Mouse (Mus musculus): ENCODE data around the gene Ece2. TPM values are rescaled to one million over a fixed set of nuclear protein-coding genes. Genes with fewer than 3 reads are reported as not detected.

The Ece2 gene
- total RNA-seq, 2 experiments from 2014 or later = 24.7 to 28.9 TPM

- H3K27ac ChIP-seq = peak overlapping the region; percentile 79
- intact Hi-C loops (cut with DNase I) = loop anchor here (2.0 kb wide), 1 partner anchor 22 kb away; the partner anchor contains the start of gene Psmd2
- H3K4me3 ChIP-seq = peak overlapping the region; percentile 65
- no peak for TF ChIP-seq CTCF (IDR thresholded peaks at IDR 0.05)
- DNase-seq (ENCODE audit: extremely low spot score in 1 of 2, low spot score in 2 of 2) = peak; percentile 54
Observed at GRCm38 (mm10) chr16:20672965-20673705, 43.5 kb downstream of the Ece2 start.

- intact Hi-C loops (cut with DNase I) = loop anchor here (2.0 kb wide), 1 partner anchor 23 kb away; the partner anchor contains the start of gene Psmd2
- peak overlapping the region; percentile 79 for H3K27ac ChIP-seq
- H3K4me3 ChIP-seq = peak overlapping the region; percentile 65
- DNase-seq (ENCODE audit: extremely low spot score in 1 of 2, low spot score in 2 of 2) = no peak
- no peak for TF ChIP-seq CTCF (IDR thresholded peaks at IDR 0.05)
Observed at GRCm38 (mm10) chr16:20673706-20674303, 44.2 kb downstream of the Ece2 start.

- no peak overlapping the region for H3K27ac ChIP-seq
- no peak for DNase-seq (ENCODE audit: extremely low spot score in 1 of 2, low spot score in 2 of 2)
- intact Hi-C loops (cut with DNase I) = no loop called here
- H3K4me3 ChIP-seq = no peak overlapping the region
- TF ChIP-seq CTCF (IDR thresholded peaks at IDR 0.05) = no peak
Observed at GRCm38 (mm10) chr16:20675213-20675612, 45.6 kb downstream of the Ece2 start.

GRCm38 (mm10) chr16:20676702-20677101, 47.1 kb downstream of the Ece2 start:
- no peak for DNase-seq (ENCODE audit: extremely low spot score in 1 of 2, low spot score in 2 of 2)
- H3K4me3 ChIP-seq = no peak overlapping the region
- H3K27ac ChIP-seq = no peak overlapping the region
- no peak; the same call in none of the 2 replicates for TF ChIP-seq CTCF (IDR thresholded peaks at IDR 0.05)
- intact Hi-C loops (cut with DNase I) = no loop called here

DNA sequence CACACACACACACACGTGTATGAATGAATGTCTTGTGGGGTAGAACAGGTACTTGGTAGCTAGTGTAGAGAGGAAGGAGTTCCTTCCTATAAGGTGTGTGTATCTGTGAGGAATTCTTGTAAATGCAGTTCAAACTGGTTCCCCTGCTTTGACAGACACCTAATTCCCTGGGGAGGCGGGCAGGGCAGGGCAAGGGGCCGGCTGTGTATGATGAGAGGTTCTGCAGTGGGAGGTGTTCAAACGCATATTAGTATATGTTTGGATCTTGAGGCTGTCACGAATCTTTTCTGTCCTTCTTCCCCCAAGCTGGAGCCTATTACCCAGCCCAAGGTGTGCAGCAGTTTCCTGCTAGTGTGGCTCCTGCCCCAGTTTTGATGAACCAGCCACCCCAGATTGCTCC, 47.8 kb downstream of the Ece2 start:
- DNase-seq (ENCODE audit: extremely low spot score in 1 of 2, low spot score in 2 of 2) = no peak
- no peak overlapping the region for H3K4me3 ChIP-seq
- no peak for TF ChIP-seq CTCF (IDR thresholded peaks at IDR 0.05)
- peak overlapping the region; percentile 53 for H3K27ac ChIP-seq
- intact Hi-C loops (cut with DNase I) = no loop called here

DNA sequence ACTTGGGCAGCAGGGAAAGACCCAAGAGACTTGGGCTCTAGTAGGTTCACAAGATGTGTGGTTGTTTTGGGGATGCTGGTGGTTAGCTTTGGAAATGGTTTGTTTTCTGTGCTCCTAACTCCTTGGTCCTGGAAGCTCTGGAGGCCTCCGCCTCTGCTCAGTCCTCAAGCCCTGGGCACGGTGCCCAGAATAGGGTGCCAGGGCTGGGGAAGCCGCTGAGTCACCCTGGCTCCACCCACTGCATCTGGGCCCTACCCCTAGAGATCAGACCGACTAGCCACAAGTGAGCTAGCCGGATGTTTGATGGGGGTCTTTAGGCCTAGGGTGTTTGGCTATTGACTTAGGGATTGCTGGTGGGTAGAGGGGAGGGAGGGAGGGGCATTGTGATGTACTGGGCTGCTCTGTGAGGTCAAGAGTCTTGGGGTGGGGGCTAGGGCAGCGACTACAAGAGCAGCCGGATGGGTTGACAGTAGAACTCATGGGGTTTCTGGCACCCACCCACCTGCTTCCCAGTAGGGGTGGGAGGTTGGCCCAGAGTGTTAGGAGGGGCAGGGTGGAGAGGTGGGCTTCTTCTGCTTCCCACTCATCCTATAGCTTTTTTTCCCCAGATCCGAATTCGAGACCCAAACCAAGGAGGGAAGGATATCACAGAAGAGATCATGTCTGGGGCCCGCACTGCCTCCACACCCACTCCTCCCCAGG, 48.5 kb downstream of the Ece2 start:
- intact Hi-C loops (cut with DNase I) = loop anchor here (2.0 kb wide), 1 partner anchor 15 kb away; the partner anchor contains the start of gene Fam131a
- DNase-seq (ENCODE audit: extremely low spot score in 1 of 2, low spot score in 2 of 2) = peak; percentile 76 to 80
- TF ChIP-seq CTCF (IDR thresholded peaks at IDR 0.05) = no peak
- H3K27ac ChIP-seq = peak overlapping the region; percentile 53
- no peak overlapping the region for H3K4me3 ChIP-seq

DNA sequence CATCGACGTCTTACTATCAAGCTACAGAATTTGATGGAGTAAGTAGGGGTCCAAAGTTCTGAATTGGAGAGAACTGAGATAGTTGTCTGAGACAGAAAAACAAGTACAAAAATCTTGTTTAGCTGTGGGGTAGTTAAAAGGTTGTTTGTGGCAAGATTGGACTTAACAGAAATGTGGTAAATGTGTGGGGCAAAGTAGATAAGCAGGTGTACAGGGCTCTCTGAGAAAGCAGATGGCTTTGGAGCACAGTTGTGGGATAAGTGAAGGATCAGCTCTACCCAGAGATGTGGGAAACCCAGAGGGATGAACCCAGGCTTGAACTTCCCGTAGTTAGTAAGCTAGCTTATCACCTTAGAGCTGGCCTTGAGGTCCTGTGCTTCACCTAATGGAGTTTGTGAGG, 61.1 kb downstream of the Ece2 start:
- no peak for TF ChIP-seq CTCF (IDR thresholded peaks at IDR 0.05)
- intact Hi-C loops (cut with DNase I) = no loop called here

DNA sequence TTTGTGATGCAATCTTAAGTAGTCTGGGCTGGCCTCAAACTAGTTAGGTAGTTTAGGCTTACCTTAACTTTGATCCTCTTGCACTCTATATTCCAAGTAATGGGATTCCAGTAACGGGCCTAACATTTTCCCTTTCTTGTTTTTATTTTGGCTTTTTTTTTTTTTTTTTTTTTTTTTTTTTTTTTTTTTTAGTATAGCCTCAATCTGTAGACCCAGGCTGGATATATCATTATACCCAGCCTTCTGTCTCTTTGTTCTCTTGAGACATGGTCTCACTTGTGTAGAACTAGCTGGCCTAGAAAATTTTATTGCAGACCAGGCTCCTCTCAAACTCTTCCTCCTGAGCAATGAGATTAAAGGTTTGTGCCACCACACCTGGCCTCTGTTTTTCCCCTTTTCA, 62.0 kb downstream of the Ece2 start:
- Histone ChIP-seq H3K4me3 (no peak overlapping the region), H3K27ac (no peak overlapping the region)
- no peak for TF ChIP-seq CTCF (IDR thresholded peaks at IDR 0.05)
- intact Hi-C loops (cut with DNase I) = loop anchor here (2.0 kb wide), 1 partner anchor 13 kb away; no protein-coding TSS in a partner anchor
- DNase-seq (ENCODE audit: extremely low spot score in 1 of 2, low spot score in 2 of 2) = no peak

More for the DNA sequence above, 61.1 kb downstream of the Ece2 start:
- Histone ChIP-seq H3K4me3 (no peak overlapping the region), H3K27ac (no peak overlapping the region)
- DNase-seq (ENCODE audit: extremely low spot score in 1 of 2, low spot score in 2 of 2) = no peak

- intact Hi-C loops (cut with DNase I) = loop anchor here (2.0 kb wide), 1 partner anchor 14 kb away; no protein-coding TSS in a partner anchor
- Histone ChIP-seq H3K4me3 (peak overlapping the region; percentile 72; the same call in 1 of the 2 replicates), H3K27ac (peak overlapping the region; percentile 88)
- no peak for TF ChIP-seq CTCF (IDR thresholded peaks at IDR 0.05)
- peak in 1 of 2 experiments; percentile 26 for DNase-seq (ENCODE audit: extremely low spot score in 1 of 2, low spot score in 2 of 2)
Observed at GRCm38 (mm10) chr16:20692241-20692965, 62.8 kb downstream of the Ece2 start.

- Histone ChIP-seq H3K27ac (peak within 1 kb of the TSS; percentile 88), H3K4me3 (peak within 1 kb of the TSS; percentile 72)
- intact Hi-C loops (cut with DNase I) = loop anchor here (2.0 kb wide), 1 partner anchor 14 kb away; no protein-coding TSS in a partner anchor
- TF ChIP-seq CTCF (IDR thresholded peaks at IDR 0.05) = no peak
- DNase-seq (ENCODE audit: extremely low spot score in 1 of 2, low spot score in 2 of 2) = peak; percentile 93 to 94
Observed at GRCm38 (mm10) chr16:20693111-20693701, 63.6 kb downstream of the Ece2 start, which contains the start of gene Fam131a. Fam131a (plus strand) TSS chr16:20693241.

DNA sequence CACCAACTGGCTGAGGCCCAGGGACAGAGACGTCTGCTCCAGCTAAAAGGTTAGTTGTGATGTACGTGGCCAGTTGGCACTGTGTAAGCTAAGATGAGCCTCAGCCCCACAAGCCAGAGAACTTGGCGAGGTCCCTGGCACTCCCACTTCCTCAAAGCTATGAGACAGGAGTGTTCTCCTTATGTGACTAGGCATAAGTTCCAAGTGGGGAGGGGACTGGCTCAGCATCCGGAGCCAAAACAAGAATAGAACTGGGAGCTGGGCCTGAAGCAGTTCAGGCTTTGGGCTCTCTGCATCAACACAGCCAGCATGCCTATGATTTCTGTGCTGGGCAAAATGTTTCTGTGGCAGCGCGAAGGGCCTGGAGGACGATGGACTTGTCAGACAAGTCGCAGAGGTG, 65.2 kb downstream of the Ece2 start:
- Histone ChIP-seq H3K4me3 (peak overlapping the region; percentile 72), H3K27ac (peak overlapping the region; percentile 88)
- DNase-seq (ENCODE audit: extremely low spot score in 1 of 2, low spot score in 2 of 2) = peak in 1 of 2 experiments; percentile 67
- no peak for TF ChIP-seq CTCF (IDR thresholded peaks at IDR 0.05)
- intact Hi-C loops (cut with DNase I) = loop anchor here (1.0 kb wide), 1 partner anchor 22 kb away; no protein-coding TSS in a partner anchor

Data from left cerebral cortex, adult 2 months (tissue).